Mouse (Mus musculus): Measurements from ENCODE around the gene Pdzrn3.

The Pdzrn3 gene

DNA sequence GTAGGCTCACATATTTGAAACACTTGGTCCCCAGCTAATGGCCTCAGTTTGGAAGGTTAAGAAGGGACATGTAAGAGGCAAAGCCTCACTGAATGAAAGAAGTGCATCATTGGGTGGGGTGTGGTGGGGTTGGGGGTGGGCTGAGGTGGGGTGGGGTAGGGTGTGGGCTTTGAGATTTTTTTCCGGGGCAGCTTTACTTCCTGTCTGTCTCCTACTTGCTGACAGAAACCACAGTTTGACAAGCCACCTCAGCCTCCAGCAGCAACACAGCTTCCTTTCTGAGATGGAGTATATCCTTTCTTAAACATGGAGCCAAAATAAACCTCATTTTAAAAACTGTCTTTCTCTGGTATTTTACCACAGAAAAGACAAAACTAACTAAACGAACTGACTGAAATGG, 87.5 kb downstream of the Pdzrn3 start:
- DNase-seq (ENCODE audit: low spot score in 2 of 2), result no peak

DNA sequence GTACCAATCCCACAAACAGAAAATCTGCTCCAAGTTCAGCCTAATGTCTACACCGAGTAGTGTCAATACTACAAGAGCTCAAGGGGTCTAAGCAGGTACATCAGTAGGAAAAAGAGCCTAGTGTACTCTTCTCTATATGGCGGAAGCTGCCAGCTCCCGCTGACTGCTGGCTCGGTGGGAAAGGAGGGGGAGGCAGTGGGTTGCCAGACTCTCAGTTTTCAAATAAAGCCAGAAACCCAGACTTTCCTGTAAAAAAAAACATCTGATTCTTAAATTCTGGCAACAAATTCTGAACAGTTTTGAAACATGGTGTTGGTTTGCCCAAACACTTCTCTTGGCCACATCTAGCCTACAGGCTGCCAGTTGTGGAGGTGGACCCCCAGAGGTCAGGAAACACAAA, 88.3 kb downstream of the Pdzrn3 start:
- peak in 1 of 2 experiments; percentile 31 for DNase-seq (ENCODE audit: low spot score in 2 of 2)

DNA sequence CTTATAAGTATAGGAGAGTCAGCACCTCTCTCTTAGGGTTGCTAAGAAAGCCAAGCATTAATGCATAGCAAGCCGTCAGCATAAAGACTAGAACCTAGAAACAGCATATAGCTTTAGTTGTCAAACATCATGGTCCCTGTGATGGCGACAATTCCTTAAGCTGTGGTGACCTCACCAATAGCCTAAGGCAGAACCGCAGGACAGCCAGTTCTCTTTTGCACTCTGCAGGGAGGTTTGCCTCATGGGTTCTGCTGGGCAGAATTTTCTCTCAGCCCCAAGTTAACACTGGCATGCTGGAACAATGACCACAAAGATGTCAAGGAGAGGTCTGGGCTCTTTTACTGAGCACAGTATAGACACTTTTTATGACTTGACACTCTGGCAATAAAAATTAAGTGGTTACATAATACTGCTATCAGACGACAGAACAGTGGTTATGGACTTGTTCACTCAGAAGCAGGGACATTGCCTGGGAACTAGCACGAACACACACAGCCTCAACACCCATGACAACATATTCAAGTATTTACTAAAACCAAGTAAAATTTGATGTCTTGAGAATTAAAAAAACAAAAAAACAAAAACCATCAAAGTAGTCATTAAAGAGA, 90.0 kb downstream of the Pdzrn3 start:
- no peak for DNase-seq (ENCODE audit: low spot score in 2 of 2)

DNA sequence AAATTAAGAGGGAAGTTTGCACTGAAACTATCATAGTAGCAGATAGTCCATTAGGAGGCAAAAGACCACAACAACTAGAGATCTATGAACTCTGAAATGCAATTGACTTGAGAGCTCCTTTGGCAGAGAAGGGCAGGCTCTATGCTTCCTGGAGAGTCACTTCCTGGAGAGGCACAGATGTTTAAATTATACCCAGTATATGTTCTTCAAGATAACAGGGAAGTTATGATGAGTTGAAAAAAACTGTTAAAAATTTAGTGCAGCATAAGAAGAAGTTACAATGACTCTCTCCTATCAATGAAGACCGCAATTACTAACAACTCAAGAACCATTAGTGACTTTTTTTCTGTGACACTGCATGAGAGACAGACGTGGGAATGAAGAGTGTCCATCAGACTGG, 90.6 kb downstream of the Pdzrn3 start:
- DNase-seq (ENCODE audit: low spot score in 2 of 2), result no peak

GRCm38 (mm10) chr6:101284368-101284955, 93.2 kb downstream of the Pdzrn3 start:
- DNase-seq (ENCODE audit: low spot score in 2 of 2), result no peak

DNA sequence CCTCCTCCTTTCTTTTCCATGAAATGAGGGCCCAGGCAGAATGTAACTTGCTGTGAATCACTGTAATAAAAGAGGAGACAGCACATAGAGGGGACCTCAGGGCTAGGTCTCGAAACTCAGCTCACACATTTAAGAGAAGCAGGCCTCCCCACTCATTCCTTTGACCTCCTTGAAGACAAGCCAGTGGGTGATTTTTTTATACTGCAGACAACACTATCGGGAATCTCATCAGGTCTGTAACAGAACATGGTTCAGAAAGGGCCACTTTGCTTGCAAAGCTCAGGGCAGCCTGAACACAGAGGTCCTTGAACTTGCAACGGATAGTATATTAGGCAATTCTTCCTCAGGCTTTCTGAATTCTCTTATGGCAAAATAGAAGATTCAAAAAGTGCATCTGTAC, 93.8 kb downstream of the Pdzrn3 start:
- no peak for DNase-seq (ENCODE audit: low spot score in 2 of 2)

GRCm38 (mm10) chr6:101281644-101282043, 96.1 kb downstream of the Pdzrn3 start:
- no peak for DNase-seq (ENCODE audit: low spot score in 2 of 2)

- no peak for DNase-seq (ENCODE audit: low spot score in 2 of 2)
Measured at GRCm38 (mm10) chr6:101280811-101281218, 96.9 kb downstream of the Pdzrn3 start.

- peak in 1 of 2 experiments; percentile 51 for DNase-seq (ENCODE audit: low spot score in 2 of 2)
Measured at GRCm38 (mm10) chr6:101278286-101278932, 99.3 kb downstream of the Pdzrn3 start.

DNA sequence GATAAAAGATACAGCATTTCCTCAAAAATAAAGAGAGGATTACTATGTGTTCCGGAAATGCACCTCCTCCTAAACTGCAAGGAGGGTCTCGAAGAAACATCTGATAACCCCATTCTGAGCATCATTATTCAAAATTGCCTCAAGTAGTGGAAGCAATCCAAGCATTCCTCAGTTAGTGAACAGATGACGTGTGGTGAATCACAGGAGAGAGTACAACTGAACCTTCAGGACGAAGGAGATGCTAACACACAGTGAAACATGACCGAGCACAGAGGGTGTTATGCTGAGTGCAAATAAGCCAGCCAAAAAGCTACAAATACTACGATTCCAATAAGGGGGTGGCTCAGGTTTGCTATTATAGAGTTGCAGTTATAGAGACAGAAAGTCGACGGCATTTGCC, 101.4 kb downstream of the Pdzrn3 start:
- no peak for DNase-seq (ENCODE audit: low spot score in 2 of 2)

GRCm38 (mm10) chr6:101275806-101276205, 101.9 kb downstream of the Pdzrn3 start:
- no peak for DNase-seq (ENCODE audit: low spot score in 2 of 2)

GRCm38 (mm10) chr6:101274846-101275245, 102.9 kb downstream of the Pdzrn3 start:
- no peak for DNase-seq (ENCODE audit: low spot score in 2 of 2)

DNA sequence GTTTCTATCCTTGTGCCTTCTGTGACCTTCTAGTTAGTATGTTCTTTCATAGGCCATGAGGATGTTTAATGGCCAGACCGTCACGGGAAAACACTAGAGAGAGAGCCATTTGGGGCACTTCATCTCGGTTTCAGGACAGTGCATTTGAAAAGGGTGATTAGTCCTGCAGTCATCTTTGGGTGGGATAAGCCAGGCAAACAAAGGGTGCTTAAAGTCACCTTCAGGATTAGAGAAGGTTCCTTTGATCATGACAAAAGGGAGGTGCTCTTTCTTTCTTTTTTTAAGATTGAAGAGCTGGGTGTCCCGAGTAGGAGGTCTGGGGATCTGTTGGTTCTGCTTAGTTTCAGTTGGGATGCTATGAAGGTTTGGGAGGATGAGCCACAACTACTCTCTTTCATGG, 105.4 kb downstream of the Pdzrn3 start:
- DNase-seq (ENCODE audit: low spot score in 2 of 2), result no peak

- no peak for DNase-seq (ENCODE audit: low spot score in 2 of 2)
Measured at GRCm38 (mm10) chr6:101271378-101272135, 106.1 kb downstream of the Pdzrn3 start.

DNA sequence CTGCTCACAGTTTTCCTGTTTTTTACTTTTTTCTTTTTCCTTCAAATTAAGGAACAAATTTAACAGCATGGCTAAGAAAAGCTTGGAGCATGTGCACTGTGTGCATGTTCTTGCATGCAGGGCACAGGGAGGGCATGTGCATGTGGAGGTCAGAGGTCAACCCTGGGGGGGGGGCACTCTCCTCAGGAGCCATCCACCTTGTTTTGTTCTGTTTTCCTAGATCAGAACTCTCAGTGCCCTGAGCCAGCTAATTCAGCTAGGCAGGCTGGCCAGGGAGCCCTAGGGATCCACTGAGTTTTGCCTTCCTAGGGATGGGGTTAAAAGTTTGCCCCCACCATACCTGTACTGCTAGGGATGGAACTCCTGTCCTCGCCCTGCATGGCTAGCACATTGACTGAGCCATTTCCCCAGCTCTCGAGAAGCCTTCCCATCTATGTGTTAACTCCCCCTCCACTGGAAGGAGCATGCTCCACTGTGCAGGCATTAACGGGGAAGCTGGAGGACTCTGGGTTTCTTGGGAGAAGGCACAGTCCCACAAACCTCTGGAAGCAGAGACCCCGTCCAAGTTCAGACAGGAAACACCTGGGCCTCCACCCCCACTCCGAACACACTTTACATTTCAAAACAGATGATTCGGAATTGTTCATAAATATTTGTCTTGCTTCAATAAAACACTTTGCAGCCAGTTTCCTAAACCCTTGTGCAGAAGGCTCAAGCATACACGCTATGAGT, 107.4 kb downstream of the Pdzrn3 start:
- no peak for DNase-seq (ENCODE audit: low spot score in 2 of 2)

DNA sequence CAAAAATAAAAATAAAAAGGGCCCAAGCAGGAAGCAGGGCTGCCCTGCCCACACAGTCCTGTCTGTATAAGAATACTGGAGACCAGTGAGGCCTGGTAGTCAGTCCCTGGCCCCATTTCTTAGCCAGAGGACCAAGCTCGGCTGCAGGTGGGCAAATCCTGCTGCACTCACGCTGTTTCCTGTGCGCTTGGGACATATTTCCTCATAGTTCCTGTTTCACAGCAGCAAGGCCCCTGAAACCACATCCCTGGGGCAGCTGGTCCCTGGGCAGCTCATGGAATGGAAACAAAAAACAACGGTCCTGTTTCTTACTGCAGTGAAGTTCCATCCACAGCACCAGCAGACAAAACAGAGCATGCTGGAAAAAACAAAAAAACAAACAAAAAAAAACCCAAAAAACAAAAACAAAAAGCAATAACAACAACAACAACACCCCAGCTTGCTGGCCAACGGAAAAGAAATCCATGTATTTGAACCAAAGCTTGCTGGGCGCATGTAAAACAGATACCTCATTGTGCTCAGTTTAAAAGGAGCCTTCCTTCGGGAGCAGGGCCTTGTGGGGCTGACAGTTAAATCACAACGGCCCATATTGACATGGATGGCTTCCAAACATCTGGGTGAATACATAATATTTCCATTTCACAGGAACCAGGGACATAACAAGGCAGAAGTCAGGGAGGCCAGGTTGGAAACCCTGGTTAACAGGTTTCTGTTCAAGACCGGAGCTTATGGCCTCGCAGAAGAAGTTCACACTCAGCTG, 108.2 kb downstream of the Pdzrn3 start:
- no peak for DNase-seq (ENCODE audit: low spot score in 2 of 2)

DNA sequence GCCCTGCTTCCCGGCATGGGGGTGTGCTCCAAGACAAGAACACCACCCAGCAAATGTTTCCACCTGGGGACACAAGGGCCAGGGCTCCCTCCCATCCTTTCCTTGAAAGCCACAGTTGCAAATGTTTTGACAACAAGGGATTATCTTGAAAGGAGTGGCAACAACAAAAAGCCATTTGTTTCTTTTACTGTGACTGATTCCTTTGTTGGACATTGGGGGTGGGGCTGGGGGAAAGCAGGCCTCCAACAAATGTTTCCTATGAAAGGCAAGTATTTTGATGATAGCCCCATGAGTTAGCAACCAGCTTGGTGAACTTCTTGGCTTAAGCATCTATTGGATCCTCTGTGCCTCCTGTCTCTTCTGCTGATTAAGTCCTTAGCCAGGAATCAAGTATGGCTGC, 109.4 kb downstream of the Pdzrn3 start:
- no peak for DNase-seq (ENCODE audit: low spot score in 2 of 2)

DNA sequence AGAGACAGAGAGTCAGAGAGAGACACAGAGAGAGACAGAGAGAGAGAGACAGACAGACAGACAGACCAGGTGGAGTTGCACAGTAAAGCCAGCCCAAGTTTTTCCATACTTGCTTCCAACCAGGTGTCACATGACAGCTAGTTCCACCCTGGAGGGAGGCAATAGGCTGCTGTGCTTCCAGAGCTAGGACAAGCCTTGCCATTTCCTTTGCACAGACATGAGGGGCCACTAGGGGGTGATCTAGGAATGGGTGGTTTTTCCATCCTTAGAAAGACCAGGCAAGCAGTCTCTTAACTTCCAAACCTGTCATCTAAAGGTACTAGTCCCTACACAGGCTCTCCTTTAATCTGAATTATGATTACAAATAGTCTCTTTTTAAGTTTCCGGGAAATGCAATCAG, 110.9 kb downstream of the Pdzrn3 start:
- DNase-seq (ENCODE audit: low spot score in 2 of 2), result peak; percentile 73 to 84

GRCm38 (mm10) chr6:101263544-101263943, 114.2 kb downstream of the Pdzrn3 start:
- no peak for DNase-seq (ENCODE audit: low spot score in 2 of 2)

DNA sequence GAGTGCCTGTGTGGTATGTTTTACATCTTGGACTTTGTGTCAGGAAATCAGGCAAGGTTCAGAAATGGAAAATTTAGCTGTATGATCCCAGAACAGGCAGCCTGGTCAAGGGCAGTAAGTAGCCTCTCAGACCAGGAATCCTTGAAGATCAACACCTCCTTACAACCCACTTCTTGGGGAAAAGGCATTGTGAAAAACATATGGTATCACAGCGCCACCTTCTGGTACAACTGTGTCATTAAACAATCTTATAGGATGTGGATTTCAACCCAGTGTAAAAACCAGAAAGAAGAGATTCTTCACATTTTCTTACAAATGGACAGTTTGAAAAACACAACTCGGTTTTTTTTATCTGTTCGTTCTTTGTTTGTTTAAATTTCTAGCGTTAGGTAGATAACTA, 116.2 kb downstream of the Pdzrn3 start:
- peak in 1 of 2 experiments; percentile 51 for DNase-seq (ENCODE audit: low spot score in 2 of 2)

DNA sequence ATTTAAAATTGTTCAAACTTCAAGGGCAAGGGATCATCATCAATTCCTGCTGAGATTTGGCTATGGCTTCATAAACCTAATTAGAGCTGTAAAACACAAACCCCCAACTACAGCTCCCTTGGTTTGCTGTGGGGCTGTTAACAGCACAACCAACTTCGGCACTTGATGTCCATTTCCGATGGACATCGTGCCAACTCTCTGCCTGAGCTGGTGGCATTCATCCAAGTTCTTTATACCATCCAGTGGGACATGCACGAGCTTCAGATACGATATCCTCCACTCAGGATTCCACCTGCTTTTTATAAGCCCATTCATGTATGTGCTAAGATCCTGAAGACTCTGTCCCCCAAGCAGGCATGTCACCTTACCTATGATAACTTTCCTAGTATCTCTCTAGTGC, 118.3 kb downstream of the Pdzrn3 start:
- no peak for DNase-seq (ENCODE audit: low spot score in 2 of 2)

Measured in frontal cortex, postnatal 36 days (tissue).